Mouse (Mus musculus): ENCODE results near the gene Nabp1. TPM values are rescaled to one million over a fixed set of nuclear protein-coding genes. Genes with fewer than 3 reads are reported as not detected.

The Nabp1 gene
- total and polyA plus RNA-seq, 2 experiments = 5.0 to 17.1 TPM

DNA sequence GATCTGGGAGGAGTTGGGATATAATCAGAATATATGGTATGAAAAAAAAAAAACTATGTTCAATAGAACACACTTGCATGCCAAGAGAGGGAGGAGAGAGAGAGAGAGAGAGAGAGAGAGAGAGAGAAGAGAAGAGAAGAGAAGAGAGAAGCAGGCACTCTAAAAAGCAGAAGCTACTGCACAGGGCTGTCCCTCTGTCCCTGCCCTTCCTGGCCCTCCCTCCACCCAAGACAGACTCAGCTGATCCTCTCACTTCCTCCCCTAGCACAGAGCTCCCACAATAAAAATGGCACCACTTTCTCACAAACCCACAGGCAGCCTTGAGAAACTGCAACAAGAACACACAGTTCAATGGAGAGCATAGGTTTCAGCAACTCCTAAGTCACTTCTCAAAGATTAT is 2.2 kb upstream of the Nabp1 start:
- no peak overlapping the region for H3K4me3 ChIP-seq (ENCODE audit: insufficient read depth, low read depth, low read length)
- H3K9ac ChIP-seq (ENCODE audit: low read depth, low read length) = no peak overlapping the region
- H3K27me3 ChIP-seq (ENCODE audit: control insufficient read depth, insufficient read depth, low read length) = no peaks in the 10 kb centered on the region
- H3K4me1 ChIP-seq (ENCODE audit: control insufficient read depth, insufficient read depth, low read length) = peaks cover 3% of the 10 kb centered on the region; the same call in 1 of the 2 replicates
- no peaks in the 10 kb centered on the region for H3K79me2 ChIP-seq (ENCODE audit: control insufficient read depth, insufficient read depth, low read length)
- DNase-seq (ENCODE audit: extremely low read depth, low read depth, low spot score) = peak; percentile 36
- no peak for TF ChIP-seq POLR2A (IDR thresholded peaks at IDR 0.05; ENCODE audit: extremely low read depth, insufficient read depth, low read length)
- no peak for TF ChIP-seq CTCF (IDR thresholded peaks at IDR 0.05; ENCODE audit: low read depth, low read length)
- H3K27ac ChIP-seq (replicated peaks; ENCODE audit: insufficient read depth, low read depth, low read length) = no peak overlapping the region
- H3K36me3 ChIP-seq (ENCODE audit: control insufficient read depth, insufficient read depth, low read length) = no peaks in the 10 kb centered on the region

DNA sequence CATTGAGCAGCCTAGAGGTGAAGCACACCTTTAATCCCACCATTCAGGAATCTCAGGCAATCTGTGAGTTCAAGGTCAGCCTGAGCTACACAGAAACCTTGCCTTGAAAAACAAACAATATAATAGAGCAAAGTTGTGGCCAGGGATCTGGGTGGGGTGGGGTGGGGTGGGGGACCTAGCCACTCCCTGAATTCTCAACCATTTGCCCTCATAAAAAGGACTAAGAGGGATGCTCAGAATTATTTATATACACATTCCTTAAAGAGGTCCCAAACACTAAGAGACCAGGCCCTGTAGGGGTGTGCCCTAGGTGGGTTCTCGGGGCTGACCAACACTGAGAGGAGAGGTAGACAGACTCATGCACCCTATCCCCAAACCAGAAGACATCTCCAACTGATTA is 1.5 kb upstream of the Nabp1 start:
- TF ChIP-seq CTCF (IDR thresholded peaks at IDR 0.05; ENCODE audit: low read depth, low read length) (no peak), POLR2A (IDR thresholded peaks at IDR 0.05; ENCODE audit: extremely low read depth, insufficient read depth, low read length) (no peak)

DNA sequence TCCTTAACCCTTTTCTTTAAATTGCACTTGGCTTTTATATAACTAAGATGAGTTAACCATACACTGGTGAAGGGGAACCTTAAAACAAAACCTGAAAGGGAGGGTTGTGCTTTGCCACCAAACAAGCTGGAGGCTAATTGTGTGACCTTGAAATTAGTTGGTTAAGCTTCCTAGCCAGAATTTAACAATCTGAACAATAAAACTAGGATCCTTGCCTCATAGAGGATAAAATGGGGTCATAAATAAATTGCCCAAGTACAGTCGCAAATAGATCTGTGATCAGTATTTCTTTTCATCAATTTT is 753 bp upstream of the Nabp1 start:
- no peaks in the 10 kb centered on the region for H3K79me2 ChIP-seq (ENCODE audit: control insufficient read depth, insufficient read depth, low read length)
- 59% methylated on average over 1 of the region's 1 CpGs for WGBS
- peaks cover 3% of the 10 kb centered on the region; the same call in 1 of the 2 replicates for H3K36me3 ChIP-seq (ENCODE audit: control insufficient read depth, insufficient read depth, low read length)
- peak overlapping the region; percentile 60; the same call in 1 of the 2 replicates for H3K4me3 ChIP-seq (ENCODE audit: insufficient read depth, low read depth, low read length)
- peaks cover 5% of the 10 kb centered on the region for H3K4me1 ChIP-seq (ENCODE audit: control insufficient read depth, insufficient read depth, low read length)
- no peak overlapping the region for H3K27ac ChIP-seq (replicated peaks; ENCODE audit: insufficient read depth, low read depth, low read length)
- no peak overlapping the region for H3K9ac ChIP-seq (ENCODE audit: low read depth, low read length)
- DNase-seq (ENCODE audit: extremely low read depth, low read depth, low spot score) = no peak
- H3K27me3 ChIP-seq (ENCODE audit: control insufficient read depth, insufficient read depth, low read length) = no peaks in the 10 kb centered on the region
- TF ChIP-seq CTCF (IDR thresholded peaks at IDR 0.05; ENCODE audit: low read depth, low read length) = no peak
- TF ChIP-seq POLR2A (IDR thresholded peaks at IDR 0.05; ENCODE audit: extremely low read depth, insufficient read depth, low read length) = no peak

More for the DNA sequence above, 1.5 kb upstream of the Nabp1 start:
- H3K27ac ChIP-seq (replicated peaks; ENCODE audit: insufficient read depth, low read depth, low read length) = no peak overlapping the region
- no peaks in the 10 kb centered on the region for H3K79me2 ChIP-seq (ENCODE audit: control insufficient read depth, insufficient read depth, low read length)
- no peak overlapping the region for H3K9ac ChIP-seq (ENCODE audit: low read depth, low read length)
- DNase-seq (ENCODE audit: extremely low read depth, low read depth, low spot score) = no peak
- peaks cover 2% of the 10 kb centered on the region; the same call in 1 of the 2 replicates for H3K36me3 ChIP-seq (ENCODE audit: control insufficient read depth, insufficient read depth, low read length)
- H3K4me1 ChIP-seq (ENCODE audit: control insufficient read depth, insufficient read depth, low read length) = peaks cover 5% of the 10 kb centered on the region
- no peaks in the 10 kb centered on the region for H3K27me3 ChIP-seq (ENCODE audit: control insufficient read depth, insufficient read depth, low read length)
- H3K4me3 ChIP-seq (ENCODE audit: insufficient read depth, low read depth, low read length) = no peak overlapping the region
- 92% methylated on average over 1 of the region's 1 CpGs for WGBS

DNA sequence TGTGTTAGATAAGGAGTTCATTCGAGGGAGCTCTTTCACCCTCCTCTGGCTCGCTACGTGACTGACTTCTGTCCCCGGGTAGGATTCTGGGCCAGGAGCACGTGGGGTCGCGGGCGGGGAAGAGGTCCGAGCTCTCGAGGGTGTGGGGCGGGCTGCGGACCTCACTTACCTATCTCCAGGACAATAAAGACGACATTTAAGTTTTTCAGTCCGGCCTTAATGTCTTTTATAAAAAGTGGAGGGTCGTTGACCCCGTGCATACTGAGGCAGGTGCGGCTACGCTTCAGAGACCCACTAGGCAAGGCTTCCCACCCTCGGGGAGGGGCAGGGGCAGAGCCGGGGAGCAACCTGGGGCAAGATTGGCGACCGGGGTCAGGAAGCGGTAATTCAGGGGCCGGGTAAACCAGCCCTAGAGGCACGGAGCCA is 556 bp downstream of the Nabp1 start:
- H3K9ac ChIP-seq (ENCODE audit: low read depth, low read length) = peak overlapping the region; percentile 90
- H3K27me3 ChIP-seq (ENCODE audit: control insufficient read depth, insufficient read depth, low read length) = no peaks in the 10 kb centered on the region
- WGBS = under 1% methylated on average over 25 of the region's 25 CpGs
- peak; percentile 39 for DNase-seq (ENCODE audit: extremely low read depth, low read depth, low spot score)
- no peak for TF ChIP-seq POLR2A (IDR thresholded peaks at IDR 0.05; ENCODE audit: extremely low read depth, insufficient read depth, low read length)
- no peak for TF ChIP-seq CTCF (IDR thresholded peaks at IDR 0.05; ENCODE audit: low read depth, low read length)
- peaks cover 5% of the 10 kb centered on the region for H3K4me1 ChIP-seq (ENCODE audit: control insufficient read depth, insufficient read depth, low read length)
- peak overlapping the region; percentile 77 for H3K4me3 ChIP-seq (ENCODE audit: insufficient read depth, low read depth, low read length)
- peak overlapping the region; percentile 78 for H3K27ac ChIP-seq (replicated peaks; ENCODE audit: insufficient read depth, low read depth, low read length)
- no peaks in the 10 kb centered on the region for H3K79me2 ChIP-seq (ENCODE audit: control insufficient read depth, insufficient read depth, low read length)
- H3K36me3 ChIP-seq (ENCODE audit: control insufficient read depth, insufficient read depth, low read length) = peaks cover 9% of the 10 kb centered on the region

DNA sequence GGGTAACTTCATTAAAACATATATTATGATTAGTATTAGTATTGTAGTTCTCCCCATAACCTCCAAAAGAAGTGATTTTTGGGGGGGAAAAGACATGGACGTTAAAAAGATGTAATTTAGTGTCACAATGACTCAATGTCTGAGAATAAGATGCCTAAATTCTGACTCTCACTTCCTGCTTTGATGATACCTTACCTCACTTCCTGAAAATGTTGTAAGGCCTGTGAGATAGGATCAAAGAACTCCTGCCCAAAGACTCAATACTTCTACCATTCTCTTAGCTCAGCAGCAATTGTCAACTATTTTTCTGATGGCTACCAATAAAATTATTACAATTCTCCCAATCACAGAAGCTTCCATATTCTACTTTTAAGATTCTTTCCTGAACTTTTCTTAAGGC is 1.8 kb downstream of the Nabp1 start:
- Histone ChIP-seq H3K36me3 (ENCODE audit: control insufficient read depth, insufficient read depth, low read length) (peaks cover 16% of the 10 kb centered on the region), H3K4me3 (ENCODE audit: insufficient read depth, low read depth, low read length) (no peak overlapping the region), H3K27me3 (ENCODE audit: control insufficient read depth, insufficient read depth, low read length) (no peaks in the 10 kb centered on the region), H3K9ac (ENCODE audit: low read depth, low read length) (no peak overlapping the region), H3K27ac (replicated peaks; ENCODE audit: insufficient read depth, low read depth, low read length) (no peak overlapping the region), H3K79me2 (ENCODE audit: control insufficient read depth, insufficient read depth, low read length) (no peaks in the 10 kb centered on the region), H3K4me1 (ENCODE audit: control insufficient read depth, insufficient read depth, low read length) (peaks cover 5% of the 10 kb centered on the region)
- TF ChIP-seq POLR2A (IDR thresholded peaks at IDR 0.05; ENCODE audit: extremely low read depth, insufficient read depth, low read length) (no peak), CTCF (IDR thresholded peaks at IDR 0.05; ENCODE audit: low read depth, low read length) (no peak)
- 75% methylated on average over 1 of the region's 1 CpGs for WGBS
- no peak for DNase-seq (ENCODE audit: extremely low read depth, low read depth, low spot score)

DNA sequence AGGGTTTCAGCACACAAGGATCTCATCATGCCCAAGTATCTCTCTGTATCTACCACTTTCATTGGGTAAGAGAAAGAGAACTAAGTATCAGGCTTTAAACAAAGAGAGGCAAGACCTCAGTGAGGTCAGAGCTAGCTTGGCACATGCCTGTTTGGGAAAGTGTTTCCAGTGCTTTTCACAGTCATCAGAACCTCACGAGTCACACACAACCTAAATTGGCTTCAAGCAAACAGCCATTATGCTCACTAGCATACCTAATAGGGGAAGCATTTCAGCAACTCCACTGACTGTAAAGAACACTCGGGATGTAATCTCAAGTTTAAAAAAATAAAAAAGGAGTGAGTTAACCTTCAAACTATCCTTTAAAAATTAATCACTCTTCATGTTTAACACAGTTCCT is 10.1 kb downstream of the Nabp1 start:
- no peak overlapping the region for H3K27ac ChIP-seq (replicated peaks; ENCODE audit: insufficient read depth, low read depth, low read length)
- H3K4me3 ChIP-seq (ENCODE audit: insufficient read depth, low read depth, low read length) = no peak overlapping the region
- no peaks in the 10 kb centered on the region for H3K4me1 ChIP-seq (ENCODE audit: control insufficient read depth, insufficient read depth, low read length)
- no peaks in the 10 kb centered on the region for H3K27me3 ChIP-seq (ENCODE audit: control insufficient read depth, insufficient read depth, low read length)
- H3K36me3 ChIP-seq (ENCODE audit: control insufficient read depth, insufficient read depth, low read length) = peaks cover 33% of the 10 kb centered on the region
- DNase-seq (ENCODE audit: extremely low read depth, low read depth, low spot score) = no peak
- no peak overlapping the region for H3K9ac ChIP-seq (ENCODE audit: low read depth, low read length)
- H3K79me2 ChIP-seq (ENCODE audit: control insufficient read depth, insufficient read depth, low read length) = no peaks in the 10 kb centered on the region
- no peak for TF ChIP-seq POLR2A (IDR thresholded peaks at IDR 0.05; ENCODE audit: extremely low read depth, insufficient read depth, low read length)
- TF ChIP-seq CTCF (IDR thresholded peaks at IDR 0.05; ENCODE audit: low read depth, low read length) = no peak
- WGBS = 29% methylated on average over 2 of the region's 2 CpGs
